Mouse (Mus musculus): ENCODE measurements around the gene Mapk3. TPM values are rescaled to one million over a fixed set of nuclear protein-coding genes. Genes with fewer than 3 reads are reported as not detected.
A peak's percentile ranks its signal among the peaks of the same experiment; 100 is the strongest.

Mapk3 gene
- polyA plus RNA-seq, 1 experiment from 2014 or later, result 73.2 TPM

DNA sequence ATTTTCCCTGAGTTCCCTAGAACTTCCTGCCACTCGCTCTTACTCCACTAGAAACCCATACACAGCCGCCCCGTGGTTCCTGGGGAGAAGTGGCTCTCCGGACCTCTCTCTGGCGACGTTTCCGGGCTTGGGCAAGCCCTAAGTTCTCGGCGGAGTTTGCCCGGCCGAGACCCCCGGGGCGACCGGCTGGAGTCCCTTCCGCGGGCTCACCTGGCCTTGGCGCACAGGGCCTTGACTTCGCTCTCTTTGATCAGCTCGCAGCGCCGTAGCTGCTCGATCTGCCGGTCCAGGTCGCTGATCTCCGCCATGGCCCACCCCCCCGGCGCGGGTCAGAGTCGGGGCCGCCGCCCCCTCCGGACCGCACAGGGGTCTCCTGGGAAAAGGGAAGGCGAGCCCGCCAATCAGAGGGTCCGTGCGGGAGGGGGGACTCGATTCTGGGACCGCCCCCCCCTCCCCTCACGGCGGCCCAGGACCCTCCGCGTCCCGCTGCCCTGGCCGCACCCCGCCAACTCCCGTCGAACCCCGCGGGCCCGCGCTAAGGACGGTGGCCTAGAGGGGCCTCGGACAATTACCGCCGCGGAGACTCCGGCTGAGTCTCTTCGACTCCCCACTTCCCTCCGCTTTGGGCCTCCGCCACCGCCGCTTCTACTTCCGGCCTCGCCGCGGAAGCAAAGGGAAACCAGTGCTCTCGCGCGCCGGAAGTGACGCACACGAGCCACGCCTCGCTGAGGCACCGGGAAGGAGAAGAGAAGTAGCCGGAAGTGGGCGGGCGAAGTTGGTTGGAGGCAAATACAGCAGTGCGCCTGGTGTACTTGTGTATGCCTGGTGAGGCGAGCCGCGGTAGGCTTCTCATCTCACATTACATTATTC is 32.7 kb downstream of the Mapk3 start, which contains the start of gene Ppp4c:
Ppp4c (minus strand) TSS at position 646 of the 870 bp plus-strand sequence.
- peaks cover 61% of the 10 kb centered on the region for H3K4me1 ChIP-seq
- under 1% methylated on average over 75 of the region's 83 CpGs for WGBS
- H3K9me3 ChIP-seq (replicated peaks), result no peaks in the 10 kb centered on the region
- peak; percentile 94 for ATAC-seq (replicated peaks; ENCODE audit: low FRiP score)
- peak within 1 kb of the TSS; percentile 98 for H3K27ac ChIP-seq
- peak within 1 kb of the TSS; percentile 67 for H3K4me3 ChIP-seq (replicated peaks)
- peak within 1 kb of the TSS; percentile 96 for H3K9ac ChIP-seq
- no peaks in the 10 kb centered on the region for H3K27me3 ChIP-seq
- peaks cover 69% of the 10 kb centered on the region for H3K36me3 ChIP-seq
- peak within 1 kb of the TSS; percentile 70 for H3K4me2 ChIP-seq

DNA sequence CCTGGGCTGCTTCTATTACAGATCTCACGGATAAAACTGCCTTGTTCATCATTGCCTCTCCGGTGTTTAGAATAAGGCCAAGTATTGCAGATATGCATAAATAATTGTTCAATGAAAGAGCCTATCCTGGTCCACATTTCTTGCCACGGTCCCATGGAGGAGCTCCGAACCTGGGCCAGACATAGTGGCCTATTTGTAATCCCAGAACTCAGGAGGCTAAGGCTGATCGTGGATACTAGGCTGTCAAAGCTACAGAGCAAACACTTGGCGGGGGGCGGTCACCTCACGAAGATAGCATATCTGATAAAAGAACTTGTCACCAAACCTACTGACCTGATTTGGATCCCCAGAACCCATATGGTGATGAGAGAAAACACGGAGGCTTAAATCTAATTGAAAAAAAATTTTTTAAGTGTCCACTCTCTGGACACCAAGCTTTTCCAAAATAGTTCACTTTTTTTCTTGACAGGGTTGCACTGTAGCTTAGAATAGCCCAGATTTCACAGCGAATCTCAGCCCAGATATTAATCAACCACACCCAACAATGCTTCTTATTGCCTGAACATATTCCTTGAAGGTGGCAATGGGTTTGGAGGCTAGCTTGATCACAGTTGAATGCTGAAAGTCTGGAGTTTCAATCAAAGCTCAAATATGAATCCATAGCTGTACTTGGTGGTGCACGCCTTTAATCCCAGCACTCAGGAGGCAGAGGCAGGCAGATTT is 33.5 kb downstream of the Mapk3 start:
- H3K27me3 ChIP-seq, result no peaks in the 10 kb centered on the region
- H3K4me1 ChIP-seq, result peaks cover 69% of the 10 kb centered on the region
- no peaks in the 10 kb centered on the region for H3K9me3 ChIP-seq (replicated peaks)
- H3K4me3 ChIP-seq (replicated peaks), result peak overlapping the region; percentile 67
- H3K9ac ChIP-seq, result peak overlapping the region; percentile 96
- 0 out of 2 replicates have a peak, but pooled peaks have one; percentile 0 for ATAC-seq (replicated peaks; ENCODE audit: low FRiP score)
- H3K27ac ChIP-seq, result peak overlapping the region; percentile 98
- WGBS, result 25% methylated on average over 11 of the region's 11 CpGs
- H3K36me3 ChIP-seq, result peaks cover 67% of the 10 kb centered on the region
- H3K4me2 ChIP-seq, result peak overlapping the region; percentile 70

DNA sequence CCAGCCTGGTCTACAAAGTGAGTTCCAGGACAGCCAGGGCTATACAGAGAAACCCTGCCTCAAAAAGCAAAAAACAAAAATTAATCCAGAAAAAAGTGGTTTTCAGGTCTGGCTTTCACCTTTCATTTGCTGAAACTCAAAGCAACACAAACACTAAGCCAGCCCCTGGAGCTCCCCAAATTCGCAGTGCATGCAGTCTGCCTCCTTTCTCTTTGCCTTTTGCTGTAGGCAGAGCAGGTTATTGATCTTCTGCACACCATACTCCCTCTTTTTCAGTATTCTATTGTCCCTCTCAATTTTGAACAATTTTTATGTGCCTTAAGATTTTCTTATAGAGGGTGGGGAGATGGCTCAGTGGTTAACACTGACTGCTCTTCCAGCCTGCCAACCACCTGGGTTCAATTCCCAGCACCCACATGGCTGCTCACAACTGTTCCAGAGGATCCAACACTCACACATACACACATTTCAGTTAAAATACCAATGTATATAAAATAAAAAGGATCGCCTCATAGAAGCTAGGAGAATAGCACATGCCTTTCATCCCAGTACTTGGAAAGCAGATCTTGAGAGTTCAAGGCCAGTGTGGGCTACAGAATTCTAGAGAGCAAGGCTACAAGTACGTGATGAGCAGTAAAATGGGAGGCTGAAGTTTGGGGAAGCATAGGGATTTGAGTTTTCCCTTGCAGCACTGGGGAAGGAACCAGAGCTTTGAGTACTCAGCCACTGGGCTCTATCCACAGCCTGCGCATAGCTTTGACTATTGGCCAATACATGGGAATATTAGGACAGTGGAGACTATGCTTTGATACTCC is 34.3 kb downstream of the Mapk3 start:
- peak overlapping the region; percentile 98 for H3K27ac ChIP-seq
- no peaks in the 10 kb centered on the region for H3K27me3 ChIP-seq
- H3K36me3 ChIP-seq, result peaks cover 59% of the 10 kb centered on the region
- H3K4me1 ChIP-seq, result peaks cover 73% of the 10 kb centered on the region
- H3K9ac ChIP-seq, result no peak overlapping the region
- no peaks in the 10 kb centered on the region for H3K9me3 ChIP-seq (replicated peaks)
- 79% methylated on average over 4 of the region's 4 CpGs for WGBS
- H3K4me3 ChIP-seq (replicated peaks), result 0 out of 2 replicates have a peak overlapping the region, but pooled peaks have one; percentile 67
- no peak for ATAC-seq (replicated peaks; ENCODE audit: low FRiP score)
- 0 out of 2 replicates have a peak overlapping the region, but pooled peaks have one; percentile 70 for H3K4me2 ChIP-seq

DNA sequence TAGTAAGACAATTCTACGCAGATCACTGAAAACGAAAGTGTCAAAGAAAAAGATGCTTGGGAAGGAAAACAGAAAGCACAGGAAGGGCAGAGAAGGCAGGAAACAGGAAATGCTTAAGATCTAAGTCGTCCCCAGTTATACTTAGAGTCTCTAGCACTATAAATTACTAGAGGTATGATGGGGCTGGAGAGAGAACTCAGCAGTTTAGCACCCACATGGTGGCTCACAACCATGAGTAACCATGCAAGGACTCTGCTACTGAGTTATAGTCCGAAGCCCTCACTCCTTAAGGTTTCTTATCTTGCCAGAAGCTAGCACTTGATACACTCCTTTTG is 34.8 kb downstream of the Mapk3 start:
- ATAC-seq (replicated peaks; ENCODE audit: low FRiP score), result no peak
- H3K4me3 ChIP-seq (replicated peaks), result no peak overlapping the region
- H3K27ac ChIP-seq, result peak overlapping the region; percentile 98; the same call in 1 of the 2 replicates
- 60% methylated on average over 4 of the region's 4 CpGs for WGBS
- H3K4me1 ChIP-seq, result peaks cover 73% of the 10 kb centered on the region
- no peak overlapping the region for H3K4me2 ChIP-seq
- H3K9me3 ChIP-seq (replicated peaks), result no peaks in the 10 kb centered on the region
- H3K9ac ChIP-seq, result no peak overlapping the region
- H3K36me3 ChIP-seq, result peaks cover 53% of the 10 kb centered on the region
- H3K27me3 ChIP-seq, result no peaks in the 10 kb centered on the region

DNA sequence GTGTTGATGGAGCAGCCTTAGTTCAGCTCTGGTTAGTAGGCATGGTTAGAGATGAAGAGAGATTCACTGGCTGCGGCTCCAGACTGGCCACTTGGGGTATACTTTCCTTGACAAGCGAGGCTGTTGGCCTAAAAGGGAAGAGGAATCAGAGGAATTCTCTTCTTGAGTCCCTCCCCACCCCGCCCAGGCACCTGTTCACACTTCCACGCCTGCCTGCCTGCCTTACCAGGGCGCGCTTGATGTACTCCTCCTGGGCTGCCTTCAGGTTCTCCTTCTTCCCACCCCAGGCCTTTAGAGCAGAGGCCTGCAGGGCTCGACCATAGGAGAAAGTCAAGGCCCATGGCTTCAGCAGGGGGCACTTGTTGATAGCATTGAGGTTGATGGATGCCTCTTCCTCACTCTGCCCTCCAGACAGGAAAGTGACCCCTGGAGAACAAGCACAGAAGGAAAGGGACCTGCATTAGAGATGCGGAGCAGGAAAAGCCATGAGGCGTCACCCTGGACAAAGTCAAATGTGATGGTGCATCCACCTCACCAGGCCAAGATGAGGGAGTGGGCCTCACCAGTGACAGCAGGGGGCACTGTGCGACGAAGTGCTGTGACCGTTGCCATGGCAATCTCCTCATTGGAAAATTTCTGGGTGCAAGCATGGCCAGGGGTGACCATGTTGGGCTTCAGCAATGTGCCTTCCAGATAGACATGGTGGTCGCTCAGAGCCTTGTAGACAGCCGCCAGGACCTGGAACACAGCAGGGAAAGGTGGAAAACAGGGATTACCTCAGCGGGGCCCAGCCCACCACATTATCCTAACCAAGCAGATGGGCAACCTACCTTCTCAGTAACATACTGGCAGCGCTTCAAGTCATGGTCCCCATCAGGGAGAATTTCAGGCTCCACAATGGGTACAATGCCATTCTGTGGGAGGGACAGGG is 36.3 kb downstream of the Mapk3 start:
- no peaks in the 10 kb centered on the region for H3K27me3 ChIP-seq
- H3K4me3 ChIP-seq (replicated peaks), result no peak overlapping the region; the same call in 1 of the 2 replicates
- no peak overlapping the region for H3K27ac ChIP-seq
- 81% methylated on average over 16 of the region's 16 CpGs for WGBS
- no peak overlapping the region for H3K4me2 ChIP-seq
- H3K9ac ChIP-seq, result no peak overlapping the region
- peaks cover 43% of the 10 kb centered on the region for H3K36me3 ChIP-seq
- H3K9me3 ChIP-seq (replicated peaks), result no peaks in the 10 kb centered on the region
- no peak for ATAC-seq (replicated peaks; ENCODE audit: low FRiP score)
- peaks cover 72% of the 10 kb centered on the region for H3K4me1 ChIP-seq

DNA sequence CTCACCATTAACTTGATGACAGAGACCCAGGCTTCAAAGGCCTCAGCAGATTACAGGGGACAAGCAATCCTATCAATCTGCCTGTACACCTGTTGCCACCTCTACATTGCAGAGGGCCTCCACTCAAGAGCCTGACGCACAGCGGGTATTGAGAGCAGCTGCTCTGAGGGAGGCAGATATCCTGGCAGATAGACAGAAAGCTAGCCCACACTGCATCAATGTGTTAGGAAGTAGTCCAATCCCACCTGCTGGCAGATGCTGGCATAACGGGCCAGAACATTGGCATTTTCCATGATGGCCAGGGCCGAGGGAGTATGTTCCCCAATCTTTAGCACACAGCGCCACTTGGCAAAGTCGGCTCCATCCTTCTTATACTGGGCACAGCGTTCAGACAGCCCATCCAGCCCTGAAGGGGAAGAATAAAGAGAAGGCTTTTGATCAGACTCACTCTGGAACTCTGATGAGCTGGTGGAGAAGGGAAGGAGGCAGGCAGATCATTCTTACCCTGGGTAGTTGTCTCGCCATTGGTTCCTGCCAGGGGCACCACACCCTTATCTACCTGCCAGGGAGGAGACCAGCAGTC is 37.0 kb downstream of the Mapk3 start:
- no peak for ATAC-seq (replicated peaks; ENCODE audit: low FRiP score)
- Histone ChIP-seq H3K4me1 (peaks cover 70% of the 10 kb centered on the region), H3K4me2 (peak overlapping the region; percentile 75), H3K9ac (peak overlapping the region; percentile 92; the same call in 1 of the 2 replicates), H3K36me3 (peaks cover 43% of the 10 kb centered on the region), H3K4me3 (replicated peaks) (peak overlapping the region; percentile 81), H3K27ac (no peak overlapping the region), H3K9me3 (replicated peaks) (no peaks in the 10 kb centered on the region), H3K27me3 (no peaks in the 10 kb centered on the region)
- 72% methylated on average over 8 of the region's 8 CpGs for WGBS

DNA sequence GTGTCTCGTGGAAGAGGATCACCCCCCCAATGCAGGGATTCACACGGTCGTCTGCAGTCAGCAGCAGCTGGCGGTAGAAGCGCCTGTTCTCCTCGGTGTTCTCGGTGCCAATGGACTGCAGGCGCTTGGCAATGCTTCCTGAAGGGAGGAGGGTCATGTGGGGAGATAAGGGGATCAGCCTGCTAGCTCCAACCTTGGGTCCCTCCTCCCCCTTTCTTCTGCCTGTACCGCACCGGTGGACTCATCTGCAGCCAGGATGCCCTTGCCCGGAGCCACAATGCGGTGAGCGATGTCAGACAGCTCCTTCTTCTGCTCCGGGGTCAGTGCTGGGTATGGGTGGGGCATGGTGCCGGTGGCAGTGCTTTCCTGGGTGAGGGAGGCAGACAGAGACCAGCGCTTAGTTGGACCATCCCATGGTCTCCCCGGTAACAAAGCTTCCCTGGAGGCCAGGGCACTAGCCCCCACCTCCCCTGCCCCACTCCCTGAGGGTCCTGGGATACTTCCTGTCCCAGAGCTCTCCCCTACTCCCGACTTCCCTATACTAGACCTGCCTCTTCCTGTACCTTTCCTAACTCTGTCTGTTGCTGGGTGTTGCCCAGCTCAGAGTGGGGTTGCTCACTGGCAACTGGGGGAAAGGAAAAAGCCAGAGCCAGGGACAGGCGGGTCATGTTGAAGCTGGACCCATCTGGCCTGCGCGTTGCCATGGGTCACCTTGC is 38.2 kb downstream of the Mapk3 start, which contains the start of gene Fam57b:
Fam57b (plus strand) TSS at position 258 of the 716 bp plus-strand sequence.
- H3K4me2 ChIP-seq, result peak within 1 kb of the TSS; percentile 75
- H3K27me3 ChIP-seq, result no peaks in the 10 kb centered on the region
- whole genome bisulfite sequencing, result 23% methylated on average over 21 of the region's 21 CpGs
- peak within 1 kb of the TSS; percentile 92 for H3K9ac ChIP-seq
- no peak for ATAC-seq (replicated peaks; ENCODE audit: low FRiP score)
- no peaks in the 10 kb centered on the region for H3K9me3 ChIP-seq (replicated peaks)
- peak within 1 kb of the TSS; percentile 99 for H3K27ac ChIP-seq
- H3K4me3 ChIP-seq (replicated peaks), result peak within 1 kb of the TSS; percentile 81
- H3K36me3 ChIP-seq, result peaks cover 45% of the 10 kb centered on the region
- peaks cover 69% of the 10 kb centered on the region for H3K4me1 ChIP-seq

DNA sequence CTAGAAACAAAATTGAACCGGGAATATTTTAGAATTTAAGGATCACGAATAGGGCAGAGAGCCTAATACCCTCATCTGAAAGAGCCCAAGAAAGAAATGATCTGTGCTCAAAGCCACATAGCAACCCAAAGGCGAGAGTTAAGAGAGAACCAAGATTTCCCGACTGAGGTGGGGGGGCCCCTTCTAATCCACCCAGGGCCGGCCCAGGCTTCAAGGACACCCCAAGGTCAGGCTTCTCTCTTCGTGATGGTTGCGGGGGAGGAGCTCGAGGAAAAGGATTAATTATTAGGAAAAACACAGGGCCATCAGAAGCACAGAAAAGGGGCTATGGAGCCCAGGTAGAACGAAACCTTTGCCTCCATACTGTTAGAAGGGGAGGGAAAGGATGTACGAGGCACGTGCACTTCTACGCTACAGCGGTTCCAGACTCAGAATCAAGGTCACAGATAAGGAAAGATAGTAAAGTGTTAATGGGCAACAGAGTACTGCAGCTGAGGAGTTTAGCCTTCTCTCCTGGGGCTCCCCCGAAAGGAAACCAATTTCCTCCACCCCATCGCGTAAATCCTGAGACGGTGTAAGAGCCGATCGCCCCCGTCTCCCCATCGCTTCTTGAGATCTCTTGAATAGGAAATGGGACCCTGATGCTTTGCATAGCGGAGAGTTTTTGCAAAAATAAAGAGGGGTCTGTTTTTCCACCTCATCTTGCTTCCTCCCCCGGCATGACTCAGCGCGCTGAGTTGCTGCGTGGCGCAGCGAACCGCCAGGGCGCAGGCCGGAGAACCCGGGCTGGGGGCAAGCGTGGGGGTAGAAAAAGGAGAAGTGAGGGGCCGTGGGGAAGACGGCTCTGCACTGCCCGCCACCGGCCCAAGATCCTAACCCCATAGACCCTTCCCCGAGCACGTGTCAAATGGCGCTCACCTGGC is 39.0 kb downstream of the Mapk3 start:
- Histone ChIP-seq H3K4me3 (replicated peaks) (peak overlapping the region; percentile 81), H3K4me1 (peaks cover 61% of the 10 kb centered on the region), H3K9me3 (replicated peaks) (no peaks in the 10 kb centered on the region), H3K27ac (peak overlapping the region; percentile 99), H3K27me3 (no peaks in the 10 kb centered on the region), H3K4me2 (peak overlapping the region; percentile 75), H3K36me3 (peaks cover 52% of the 10 kb centered on the region), H3K9ac (peak overlapping the region; percentile 92)
- ATAC-seq (replicated peaks; ENCODE audit: low FRiP score), result no peak
- under 1% methylated on average over 40 of the region's 40 CpGs for WGBS

DNA sequence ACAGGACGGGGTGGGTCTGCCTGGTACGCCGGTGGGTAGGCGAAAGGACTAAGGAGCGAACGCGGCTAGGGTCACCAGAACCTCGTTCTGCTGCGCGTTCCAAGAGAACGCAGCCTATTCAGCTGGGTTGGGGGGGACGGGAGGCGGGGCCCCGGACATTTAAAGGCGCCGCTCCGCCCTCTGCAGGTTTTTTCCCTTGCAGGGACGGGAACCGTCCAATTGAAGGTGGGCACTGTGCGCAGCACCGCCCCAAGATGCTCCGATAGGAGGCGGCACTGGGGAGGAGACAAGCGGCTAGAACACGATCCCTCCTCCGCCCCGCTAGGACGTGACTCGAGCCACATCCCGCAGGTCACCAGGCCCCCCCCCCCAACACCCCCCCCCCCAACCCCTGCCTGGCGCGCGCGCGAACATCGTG is 39.7 kb downstream of the Mapk3 start:
- Histone ChIP-seq H3K4me3 (replicated peaks) (peak overlapping the region; percentile 81), H3K9me3 (replicated peaks) (no peaks in the 10 kb centered on the region), H3K4me1 (peaks cover 56% of the 10 kb centered on the region), H3K27me3 (no peaks in the 10 kb centered on the region), H3K4me2 (peak overlapping the region; percentile 75), H3K9ac (peak overlapping the region; percentile 92), H3K27ac (peak overlapping the region; percentile 99), H3K36me3 (peaks cover 52% of the 10 kb centered on the region)
- peak; percentile 96 for ATAC-seq (replicated peaks; ENCODE audit: low FRiP score)
- WGBS, result 0% methylated on average over 30 of the region's 36 CpGs

All from kidney, embryonic 15.5 days (tissue).